Comparison of ENCODE assay signal across 11 mouse cellular contexts in the genomic region with DNA sequence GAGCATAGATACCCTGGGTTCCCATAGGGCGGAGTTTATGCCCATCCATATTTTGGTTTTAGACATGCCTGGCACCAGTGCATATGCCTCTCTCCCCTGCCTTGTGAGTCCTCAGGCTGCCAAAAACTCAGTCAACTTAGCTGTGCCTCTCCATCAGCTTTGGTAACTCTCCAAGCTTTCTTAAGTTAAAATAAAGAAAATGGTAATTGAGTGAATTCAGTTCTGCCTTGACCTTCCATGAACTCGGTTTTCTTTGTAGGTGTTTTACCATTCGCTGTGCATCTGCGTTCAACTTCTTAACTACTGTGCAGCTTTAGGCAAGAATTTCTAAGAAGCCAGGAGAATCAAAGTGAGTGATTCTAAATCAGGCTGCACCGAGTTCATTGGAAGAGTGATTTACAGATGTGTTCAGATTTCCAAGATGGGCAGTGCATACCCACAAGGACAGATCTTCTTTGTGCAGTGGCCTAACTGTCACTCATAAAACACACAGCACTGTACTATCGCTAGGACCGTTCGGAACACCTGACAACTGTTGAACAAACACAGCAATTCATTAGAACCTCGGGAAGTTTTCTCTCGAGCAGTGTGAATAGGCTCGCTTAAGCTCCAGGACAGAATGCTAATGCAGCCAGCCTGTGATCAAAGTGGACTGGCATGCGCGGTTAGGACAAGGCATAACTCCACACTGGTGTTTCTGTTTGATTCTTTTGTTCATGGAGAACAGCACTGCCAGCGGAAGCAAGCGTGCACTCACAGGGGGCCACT.
DNase-seq lines count a peak whose midpoint lies in the region; ATAC-seq and TF ChIP-seq lines count a peak whose summit lies in the region.
"Had no signal": no experiment of that assay in that cellular context is flagged by ENCODE, and none has a peak within 500 bp of the region (broad histone marks: within the 10 kb centered on the region; RNA-seq: fewer than 3 reads in every experiment).

No protein-coding gene starts in this region.

- peak overlapping the region; percentile 35 for H3K4me2 ChIP-seq in forebrain, embryonic 12.5 days
- H3K4me2 ChIP-seq: embryonic facial prominence, embryonic 15.5 days; lung, embryonic 15.5 days had no signal

- WGBS in forebrain, embryonic 12.5 days = 18% methylated on average over 15 of the region's 15 CpGs

- peak overlapping the region; percentile 92 for H3K27ac ChIP-seq in cortical plate, adult 2 months (ENCODE audit: insufficient read depth, low read length)
- peak overlapping the region; percentile 69 for H3K27ac ChIP-seq in forebrain, embryonic 12.5 days
- H3K27ac ChIP-seq: embryonic facial prominence, embryonic 15.5 days; lung, embryonic 15.5 days had no signal

- H3K9ac ChIP-seq in forebrain, embryonic 12.5 days = no peak overlapping the region
- H3K9ac ChIP-seq: embryonic facial prominence, embryonic 15.5 days; lung, embryonic 15.5 days had no signal

- no peak overlapping the region for H3K4me3 ChIP-seq in cortical plate, adult 2 months (ENCODE audit: insufficient read depth, low read length)
- no peak overlapping the region for H3K4me3 ChIP-seq in forebrain, embryonic 12.5 days (replicated peaks)
- H3K4me3 ChIP-seq: embryonic facial prominence, embryonic 15.5 days; lung, embryonic 15.5 days had no signal

- peak; percentile 60 for DNase-seq in layer of hippocampus, adult 9-11 months
- DNase-seq in neural tube, embryonic 10.5 days (ENCODE audit: extremely low spot score, low spot score) = peak; percentile 17
- no peak for DNase-seq in kidney, postnatal 25 days
- no peak for DNase-seq in gastrocnemius, postnatal 4 days (ENCODE audit: low spot score in 2 of 2)
- DNase-seq in lung, postnatal 14 days = no peak
- DNase-seq in thymus, postnatal 14 days = no peak

- TF ChIP-seq POLR2A in cortical plate, adult 2 months (IDR thresholded peaks at IDR 0.05; ENCODE audit: extremely low read depth, insufficient read depth, low read length) = no peak

- peaks cover 2% of the 10 kb centered on the region; the same call in 1 of the 2 replicates for H3K4me1 ChIP-seq in cortical plate, adult 2 months (ENCODE audit: control insufficient read depth, insufficient read depth, low read length)
- peaks cover 20% of the 10 kb centered on the region for H3K4me1 ChIP-seq in forebrain, embryonic 12.5 days
- H3K4me1 ChIP-seq: embryonic facial prominence, embryonic 15.5 days; lung, embryonic 15.5 days had no signal

- H3K9me3 ChIP-seq in forebrain, embryonic 12.5 days = no peaks in the 10 kb centered on the region
- H3K9me3 ChIP-seq: embryonic facial prominence, embryonic 15.5 days; lung, embryonic 15.5 days had no signal

- TF ChIP-seq CTCF in cortical plate, adult 2 months (IDR thresholded peaks at IDR 0.05; ENCODE audit: extremely low read depth, insufficient read depth, low read length) = no peak

- peak; percentile 88 for ATAC-seq in forebrain, embryonic 12.5 days (ENCODE audit: low FRiP score)
- ATAC-seq: Patski had no signal

- H3K36me3 ChIP-seq in forebrain, embryonic 12.5 days (replicated peaks) = no peaks in the 10 kb centered on the region
- H3K36me3 ChIP-seq: embryonic facial prominence, embryonic 15.5 days; lung, embryonic 15.5 days had no signal

- H3K27me3 ChIP-seq in forebrain, embryonic 12.5 days = no peaks in the 10 kb centered on the region
- H3K27me3 ChIP-seq: embryonic facial prominence, embryonic 15.5 days; lung, embryonic 15.5 days; Patski had no signal

Comparison
In these comparisons a context has a peak if more than half of its experiments do, and no peak if none do; other contexts are left out.
1. DNase-seq: peak in layer of hippocampus, adult 9-11 months (single experiment) and neural tube, embryonic 10.5 days (single experiment); none in kidney, postnatal 25 days (0 of 2), gastrocnemius, postnatal 4 days (0 of 2), lung, postnatal 14 days (single experiment) and thymus, postnatal 14 days (single experiment).